Mouse (Mus musculus): ENCODE data around the gene Hvcn1. TPM values are rescaled to one million over a fixed set of nuclear protein-coding genes. Genes with fewer than 3 reads are reported as not detected.

Hvcn1 gene
- polyA plus RNA-seq, 1 experiment, result 30.0 TPM

DNA sequence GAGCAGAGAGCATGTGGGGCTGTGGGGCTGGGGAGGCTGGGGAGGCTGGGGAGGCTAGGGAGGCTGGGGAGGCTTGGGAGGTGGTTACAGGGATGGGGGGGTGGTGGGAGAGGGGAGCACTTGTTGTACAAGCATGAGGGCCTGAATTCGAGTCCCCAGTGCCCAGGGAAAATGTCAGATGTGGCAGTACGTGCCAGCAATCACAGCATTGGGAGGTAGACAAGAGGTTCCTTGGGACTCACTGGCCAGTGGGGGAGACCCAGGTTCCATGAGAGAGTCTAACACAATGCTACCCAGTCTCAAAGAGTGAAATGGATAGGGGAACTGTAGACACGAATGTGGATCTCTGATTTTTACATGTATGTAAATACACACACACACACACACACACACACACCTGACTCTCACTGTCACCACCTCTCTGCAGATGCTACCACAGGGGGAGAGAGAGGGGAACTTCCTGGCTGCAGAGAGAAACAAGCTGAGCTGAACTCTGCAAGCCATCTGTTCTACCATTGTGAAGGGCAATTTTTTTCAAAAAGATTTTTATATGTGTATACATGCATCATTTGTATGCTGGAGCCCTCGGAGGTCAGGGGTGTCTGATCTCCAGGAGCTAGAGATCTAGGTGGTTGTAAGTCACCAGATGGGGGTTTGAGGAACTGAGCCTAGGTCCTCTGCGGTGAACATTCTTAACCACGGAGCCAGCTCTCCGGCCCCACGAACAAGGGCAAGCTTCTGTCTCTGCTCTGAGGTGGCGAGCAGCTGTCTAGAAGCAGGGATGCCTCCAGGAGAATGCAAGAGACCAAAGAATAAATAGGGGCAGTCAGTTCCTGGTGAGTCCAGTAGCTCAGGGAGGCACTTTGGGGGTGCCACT, 28.0 kb downstream of the Hvcn1 start:
- Histone ChIP-seq H3K4me1 (ENCODE audit: control insufficient read depth, insufficient read depth, low read length) (peaks cover 20% of the 10 kb centered on the region), H3K4me3 (replicated peaks; ENCODE audit: control insufficient read depth, low read depth, low read length) (no peak overlapping the region), H3K27ac (ENCODE audit: control insufficient read depth, insufficient read depth, low read depth, low read length, poor library complexity) (peak overlapping the region; percentile 87)
- WGBS, result 9% methylated on average over 9 of the region's 9 CpGs
- no peak for TF ChIP-seq CTCF (IDR thresholded peaks at IDR 0.05; ENCODE audit: control insufficient read depth, insufficient read depth, low read length)
- no peak for TF ChIP-seq POLR2A (IDR thresholded peaks at IDR 0.05; ENCODE audit: borderline replicate concordance, control insufficient read depth, low read depth, low read length)

DNA sequence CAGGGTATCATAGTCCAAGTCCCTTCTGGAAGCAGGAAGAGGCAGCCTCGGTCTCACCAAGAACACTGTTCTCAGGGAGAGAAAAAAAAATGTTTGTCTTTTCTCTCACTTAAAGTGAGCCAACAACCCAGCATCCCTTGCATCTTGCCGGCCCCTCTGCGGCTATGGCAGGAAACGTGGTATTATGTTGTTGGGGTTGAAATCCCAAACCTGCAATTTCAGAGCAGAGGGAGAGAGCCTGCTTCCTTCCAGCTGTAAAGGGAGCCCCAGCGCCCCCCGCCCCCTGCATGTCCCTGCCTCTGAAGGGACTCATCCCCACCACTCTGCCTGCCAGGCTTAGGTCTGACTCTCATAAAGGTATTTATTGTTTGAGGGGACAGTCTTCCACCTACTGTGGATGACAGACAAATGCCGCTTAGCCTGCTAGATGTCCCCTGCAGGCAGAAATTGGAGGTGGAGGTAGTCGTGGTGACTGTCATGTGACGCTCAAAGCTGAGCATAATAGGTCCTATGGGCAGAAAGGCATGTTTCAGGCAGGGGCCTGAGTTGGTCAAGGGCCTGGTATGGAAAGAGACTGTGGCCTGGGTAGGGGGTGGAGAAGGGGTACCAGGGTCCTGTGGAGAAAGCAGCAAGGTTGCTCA, 28.7 kb downstream of the Hvcn1 start:
- Histone ChIP-seq H3K4me3 (replicated peaks; ENCODE audit: control insufficient read depth, low read depth, low read length) (no peak overlapping the region), H3K27ac (ENCODE audit: control insufficient read depth, insufficient read depth, low read depth, low read length, poor library complexity) (peak overlapping the region; percentile 87), H3K4me1 (ENCODE audit: control insufficient read depth, insufficient read depth, low read length) (peaks cover 16% of the 10 kb centered on the region)
- TF ChIP-seq CTCF (IDR thresholded peaks at IDR 0.05; ENCODE audit: control insufficient read depth, insufficient read depth, low read length) (no peak), POLR2A (IDR thresholded peaks at IDR 0.05; ENCODE audit: borderline replicate concordance, control insufficient read depth, low read depth, low read length) (no peak)
- 5% methylated on average over 9 of the region's 9 CpGs for WGBS

DNA sequence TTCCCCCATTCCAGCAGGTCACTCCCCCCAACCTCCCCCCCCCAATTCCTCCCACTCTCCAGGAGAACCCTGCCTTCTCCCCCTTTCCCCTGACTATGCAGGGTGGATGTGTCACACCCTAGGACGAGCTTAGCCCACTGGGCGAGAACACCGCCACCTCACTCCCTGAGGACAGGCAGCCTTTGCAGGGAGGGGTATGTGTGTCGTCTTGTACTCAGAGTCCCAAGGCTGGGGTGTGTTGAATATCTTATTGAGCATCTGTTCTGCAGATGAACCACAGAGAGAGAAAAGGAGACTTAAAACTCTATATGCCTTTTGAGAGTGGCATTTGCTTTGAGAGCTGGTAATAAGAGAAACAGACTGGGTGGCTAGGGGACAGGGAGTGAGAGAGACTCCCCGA, 30.6 kb downstream of the Hvcn1 start:
- no peak for TF ChIP-seq CTCF (IDR thresholded peaks at IDR 0.05; ENCODE audit: control insufficient read depth, insufficient read depth, low read length)
- no peak for TF ChIP-seq POLR2A (IDR thresholded peaks at IDR 0.05; ENCODE audit: borderline replicate concordance, control insufficient read depth, low read depth, low read length)
- WGBS, result 67% methylated on average over 5 of the region's 5 CpGs
- Histone ChIP-seq H3K27ac (ENCODE audit: control insufficient read depth, insufficient read depth, low read depth, low read length, poor library complexity) (no peak overlapping the region), H3K4me1 (ENCODE audit: control insufficient read depth, insufficient read depth, low read length) (peaks cover 13% of the 10 kb centered on the region), H3K4me3 (replicated peaks; ENCODE audit: control insufficient read depth, low read depth, low read length) (no peak overlapping the region)

DNA sequence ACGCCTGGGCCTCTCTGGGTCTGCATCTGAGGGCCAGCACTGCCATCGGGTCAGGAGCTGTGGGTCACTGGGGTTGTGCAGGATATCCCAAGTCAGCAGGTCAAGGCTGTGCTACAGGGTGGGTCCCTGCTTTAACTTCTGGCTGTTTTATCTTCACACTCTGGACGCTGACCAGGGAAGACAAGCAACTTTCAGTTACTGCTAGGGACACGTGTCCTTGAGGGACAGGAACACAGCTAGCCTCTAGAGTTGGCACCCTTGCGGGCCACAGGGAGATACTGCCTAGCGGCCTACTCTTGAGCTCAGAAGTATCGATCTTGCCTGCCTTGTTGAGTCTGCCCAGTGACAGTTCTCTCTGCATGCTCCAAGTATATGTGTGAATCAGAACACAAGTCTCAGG, 33.0 kb downstream of the Hvcn1 start:
- TF ChIP-seq CTCF (IDR thresholded peaks at IDR 0.05; ENCODE audit: control insufficient read depth, insufficient read depth, low read length), result no peak
- no peak for TF ChIP-seq POLR2A (IDR thresholded peaks at IDR 0.05; ENCODE audit: borderline replicate concordance, control insufficient read depth, low read depth, low read length)
- 81% methylated on average over 7 of the region's 7 CpGs for WGBS
- Histone ChIP-seq H3K27ac (ENCODE audit: control insufficient read depth, insufficient read depth, low read depth, low read length, poor library complexity) (no peak overlapping the region), H3K4me1 (ENCODE audit: control insufficient read depth, insufficient read depth, low read length) (peaks cover 9% of the 10 kb centered on the region), H3K4me3 (replicated peaks; ENCODE audit: control insufficient read depth, low read depth, low read length) (no peak overlapping the region)

DNA sequence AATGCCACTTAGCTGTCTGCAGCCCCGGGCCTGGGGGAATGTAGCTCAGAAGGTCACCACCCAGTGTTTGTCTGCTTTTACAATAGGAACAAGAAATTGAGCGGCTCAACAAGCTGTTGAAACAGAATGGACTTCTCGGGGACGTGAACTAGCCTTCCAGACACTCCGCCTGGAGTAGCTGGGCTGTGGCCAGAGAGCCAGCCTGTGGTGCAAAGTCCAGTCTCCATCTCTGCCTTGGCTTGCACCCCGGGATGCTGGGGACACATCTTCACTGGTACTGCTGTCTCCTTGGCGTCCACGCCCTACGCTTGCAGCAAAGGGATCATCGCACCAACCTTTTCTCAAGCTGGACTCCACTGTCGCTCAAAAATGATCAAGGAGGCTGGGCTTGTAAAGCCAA, 33.9 kb downstream of the Hvcn1 start:
- 85% methylated on average over 11 of the region's 11 CpGs for WGBS
- H3K4me3 ChIP-seq (replicated peaks; ENCODE audit: control insufficient read depth, low read depth, low read length), result no peak overlapping the region
- H3K4me1 ChIP-seq (ENCODE audit: control insufficient read depth, insufficient read depth, low read length), result peaks cover 11% of the 10 kb centered on the region
- TF ChIP-seq CTCF (IDR thresholded peaks at IDR 0.05; ENCODE audit: control insufficient read depth, insufficient read depth, low read length) (no peak), POLR2A (IDR thresholded peaks at IDR 0.05; ENCODE audit: borderline replicate concordance, control insufficient read depth, low read depth, low read length) (no peak)
- H3K27ac ChIP-seq (ENCODE audit: control insufficient read depth, insufficient read depth, low read depth, low read length, poor library complexity), result no peak overlapping the region

DNA sequence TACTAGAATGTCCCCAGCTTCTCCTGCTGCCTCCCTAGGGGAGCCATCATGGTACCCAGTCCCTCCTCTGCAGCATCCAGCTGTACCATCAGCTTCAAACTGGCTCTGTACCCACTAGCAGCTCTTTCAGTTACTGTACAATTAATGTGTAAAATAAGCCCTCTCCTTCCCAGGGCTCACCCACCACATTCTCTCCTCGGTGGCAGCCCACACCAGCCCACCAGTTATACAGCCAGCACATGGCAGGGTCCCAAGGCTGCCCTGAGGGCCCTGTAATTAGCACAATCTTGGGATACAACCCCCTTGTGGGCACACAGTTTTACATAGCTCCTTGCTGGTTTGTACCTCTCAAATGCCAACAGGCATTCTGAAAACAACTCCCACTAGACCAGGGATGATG, 34.4 kb downstream of the Hvcn1 start:
- WGBS, result 54% methylated on average over 1 of the region's 1 CpGs
- TF ChIP-seq POLR2A (IDR thresholded peaks at IDR 0.05; ENCODE audit: borderline replicate concordance, control insufficient read depth, low read depth, low read length) (no peak), CTCF (IDR thresholded peaks at IDR 0.05; ENCODE audit: control insufficient read depth, insufficient read depth, low read length) (no peak)
- Histone ChIP-seq H3K4me3 (replicated peaks; ENCODE audit: control insufficient read depth, low read depth, low read length) (no peak overlapping the region), H3K4me1 (ENCODE audit: control insufficient read depth, insufficient read depth, low read length) (peaks cover 10% of the 10 kb centered on the region), H3K27ac (ENCODE audit: control insufficient read depth, insufficient read depth, low read depth, low read length, poor library complexity) (peak overlapping the region; percentile 67)

DNA sequence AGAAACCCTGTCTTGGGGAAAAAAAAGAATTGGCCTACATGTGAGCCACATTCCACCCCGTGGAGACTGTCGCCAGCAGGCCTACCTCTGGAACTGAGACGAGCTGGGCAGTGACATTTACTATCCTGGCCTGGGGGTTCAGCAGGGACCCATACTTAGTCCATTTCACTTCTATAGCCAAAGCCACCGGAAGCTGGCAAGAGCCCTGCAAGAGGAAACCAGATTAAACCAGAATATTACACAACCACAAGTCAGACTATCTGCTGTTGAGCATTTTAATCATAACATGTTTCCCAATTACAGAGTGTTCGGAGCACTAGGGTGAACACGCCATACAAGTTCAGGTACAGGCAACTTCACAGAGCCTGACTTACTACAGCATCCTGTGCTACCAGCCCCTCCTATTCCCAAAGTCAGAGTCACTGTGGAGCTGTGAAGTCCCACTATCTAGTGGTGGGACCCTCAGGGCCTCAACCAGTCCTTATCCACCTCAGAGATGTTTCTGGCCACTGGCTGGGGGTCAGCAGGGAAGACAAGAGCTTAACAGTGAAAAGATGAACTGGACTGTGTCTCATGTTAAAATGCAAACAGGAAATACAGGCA, 36.0 kb downstream of the Hvcn1 start:
- peaks cover 10% of the 10 kb centered on the region for H3K4me1 ChIP-seq (ENCODE audit: control insufficient read depth, insufficient read depth, low read length)
- 22% methylated on average over 6 of the region's 6 CpGs for WGBS
- H3K27ac ChIP-seq (ENCODE audit: control insufficient read depth, insufficient read depth, low read depth, low read length, poor library complexity), result peak overlapping the region; percentile 67
- H3K4me3 ChIP-seq (replicated peaks; ENCODE audit: control insufficient read depth, low read depth, low read length), result no peak overlapping the region
- no peak for TF ChIP-seq POLR2A (IDR thresholded peaks at IDR 0.05; ENCODE audit: borderline replicate concordance, control insufficient read depth, low read depth, low read length)
- no peak for TF ChIP-seq CTCF (IDR thresholded peaks at IDR 0.05; ENCODE audit: control insufficient read depth, insufficient read depth, low read length)
